10 mouse cellular contexts compared by ENCODE assay signal in the genomic region with DNA sequence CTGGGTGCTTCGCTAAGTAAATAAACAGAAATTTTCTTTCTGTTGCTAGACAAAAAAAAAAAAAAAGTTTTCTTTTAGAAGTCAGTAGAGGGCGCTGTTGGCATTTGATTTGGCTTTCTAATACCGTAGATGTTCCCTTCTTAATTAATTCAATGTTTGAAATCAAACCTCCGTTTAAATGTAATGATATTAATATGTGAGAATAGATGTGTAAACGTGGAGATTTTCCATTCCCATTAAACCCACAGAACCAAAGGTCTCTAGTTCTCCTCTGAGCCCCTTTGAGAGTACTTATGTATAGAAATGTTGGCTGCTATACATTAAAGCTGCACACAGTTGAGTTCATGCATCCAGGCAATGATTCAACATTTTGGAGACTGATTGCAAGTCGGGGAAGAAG.
A peak's percentile ranks its signal among the peaks of the same experiment; 100 is the strongest.
DNase-seq lines count a peak whose midpoint lies in the region; ATAC-seq and TF ChIP-seq lines count a peak whose summit lies in the region.
"Had no signal": no experiment of that assay in that cellular context is flagged by ENCODE, and none has a peak within 500 bp of the region (broad histone marks: within the 10 kb centered on the region; RNA-seq: fewer than 3 reads in every experiment).

No protein-coding gene starts in this region.

- no peak overlapping the region for H3K27ac ChIP-seq in CH12.LX (ENCODE audit: insufficient read depth, low read depth)
- peak overlapping the region; percentile 58; the same call in 1 of the 2 replicates for H3K27ac ChIP-seq in embryonic facial prominence, embryonic 13.5 days

- no peaks in the 10 kb centered on the region for H3K36me3 ChIP-seq in CH12.LX (replicated peaks in 1 of 2; ENCODE audit: control insufficient read depth in 1 of 2, insufficient read depth in 1 of 2, low read length in 1 of 2)
- H3K36me3 ChIP-seq in embryonic facial prominence, embryonic 13.5 days, result no peaks in the 10 kb centered on the region
- H3K36me3 ChIP-seq: G1E had no signal

- TF ChIP-seq CTCF in CH12.LX (conservative IDR thresholded peaks at IDR 0.05 in 1 of 2, IDR thresholded peaks at IDR 0.05 in 1 of 2; ENCODE audit: low read depth in 2 of 2, low read length in 2 of 2), result peak in 1 of 2 experiments; percentile 73; a peak in 3 of 4 replicates

- WGBS in embryonic facial prominence, embryonic 13.5 days, result 3% methylated on average over 6 of the region's 6 CpGs

- TF ChIP-seq EP300 in CH12.LX (IDR thresholded peaks at IDR 0.05; ENCODE audit: low read length), result no peak

- TF ChIP-seq RAD21 in CH12.LX (IDR thresholded peaks at IDR 0.05; ENCODE audit: low read depth, low read length), result peak; percentile 82

- H3K9me3 ChIP-seq in CH12.LX (replicated peaks; ENCODE audit: low read length), result no peaks in the 10 kb centered on the region
- H3K9me3 ChIP-seq in embryonic facial prominence, embryonic 13.5 days, result no peaks in the 10 kb centered on the region

- H3K9ac ChIP-seq in CH12.LX (ENCODE audit: insufficient read depth, low read depth), result no peak overlapping the region
- no peak overlapping the region for H3K9ac ChIP-seq in embryonic facial prominence, embryonic 13.5 days

- in situ Hi-C loops in CH12.LX (cut with MboI; ENCODE audit: low pct_ligation_motif_present, low pct_unique_long_range_greater_than_20kb, low sequenced_read_pairs), result loop anchor here (25.0 kb wide), 2 partner anchors 973 to 1373 kb away; no protein-coding TSS in a partner anchor

- no peak for ATAC-seq in embryonic facial prominence, embryonic 13.5 days (ENCODE audit: insufficient number of reproducible peaks, insufficient read depth, low FRiP score, low TSS enrichment, low read depth)

- intact Hi-C loops in left cerebral cortex, postnatal 10 days (cut with DNase I), result loop anchor here (10.0 kb wide), 3 partner anchors 700 to 1370 kb away; no protein-coding TSS in a partner anchor

- H3K27me3 ChIP-seq in CH12.LX (replicated peaks), result no peaks in the 10 kb centered on the region
- no peaks in the 10 kb centered on the region for H3K27me3 ChIP-seq in embryonic facial prominence, embryonic 13.5 days

- H3K4me3 ChIP-seq in CH12.LX (replicated peaks in 1 of 3; ENCODE audit: low read depth in 2 of 3, low read length in 2 of 3, poor library complexity in 1 of 3), result no peak overlapping the region
- H3K4me3 ChIP-seq in embryonic facial prominence, embryonic 13.5 days, result no peak overlapping the region
- H3K4me3 ChIP-seq: erythroblast, embryonic 14.5 days had no signal

- no peak for TF ChIP-seq POLR2A in CH12.LX (IDR thresholded peaks at IDR 0.05; ENCODE audit: low read depth, low read length)

- peak; percentile 24 for DNase-seq in heart, adult 8-10 months (ENCODE audit: low spot score)
- no peak for DNase-seq in heart, adult 11 months
- DNase-seq in CH12.LX (ENCODE audit: extremely low read depth), result peak; percentile 17
- DNase-seq in mesoderm, embryonic 11.5 days (ENCODE audit: low read depth, low spot score), result peak; percentile 68
- no peak for DNase-seq in ovary, postnatal 14 days (ENCODE audit: low spot score)
- DNase-seq in right cerebral cortex, postnatal 10 days (ENCODE audit: low spot score in 2 of 2), result no peak
- no peak for DNase-seq in left cerebral cortex, postnatal 10 days (ENCODE audit: extremely low spot score in 1 of 2, low spot score in 2 of 2)

- dilution Hi-C loops in CH12.LX (cut with MboI; ENCODE audit: extremely low pct_ligation_motif_present, extremely low pct_unique_long_range_greater_than_20kb, low sequenced_read_pairs), result no loop called here

- H3K79me2 ChIP-seq in CH12.LX (replicated peaks; ENCODE audit: control insufficient read depth, extremely low read depth, insufficient read depth, poor library complexity, severe bottlenecking), result no peaks in the 10 kb centered on the region

- H3K4me1 ChIP-seq in CH12.LX (ENCODE audit: control insufficient read depth in 1 of 2, insufficient read depth in 2 of 2), result 0 out of 4 replicates have a peak, but pooled peaks cover 0 to 3% of the 10 kb centered on the region in 2 experiments
- H3K4me1 ChIP-seq in embryonic facial prominence, embryonic 13.5 days, result peaks cover 58% of the 10 kb centered on the region

- H3K4me2 ChIP-seq in CH12.LX (ENCODE audit: insufficient read depth, low read depth, poor library complexity, severe bottlenecking), result no peak overlapping the region
- H3K4me2 ChIP-seq in embryonic facial prominence, embryonic 13.5 days, result no peak overlapping the region

TF ChIP-seq in CH12.LX, 34 proteins besides CTCF, POLR2A, EP300 and RAD21:
- TF ChIP-seq ZC3H11A (IDR thresholded peaks at IDR 0.05; ENCODE audit: low read depth, low read length) (0 out of 2 replicates have a peak, but pooled peaks have one; percentile 1), POLR2AphosphoS2 (IDR thresholded peaks at IDR 0.05; ENCODE audit: low read depth, low read length) (no peak), ZNF384 (IDR thresholded peaks at IDR 0.05; ENCODE audit: low read depth, low read length) (peak; percentile 97), ELF1 (IDR thresholded peaks at IDR 0.05; ENCODE audit: low read depth, low read length) (no peak), USF2 (conservative IDR thresholded peaks at IDR 0.05; ENCODE audit: low read depth, low read length) (no peak), BHLHE40 (IDR thresholded peaks at IDR 0.05; ENCODE audit: low read depth, low read length) (no peak), TBP (conservative IDR thresholded peaks at IDR 0.05; ENCODE audit: low read depth, low read length) (no peak), JUN (IDR thresholded peaks at IDR 0.05; ENCODE audit: insufficient read depth, low read depth, low read length) (no peak), SMC3 (IDR thresholded peaks at IDR 0.05; ENCODE audit: low read depth, low read length) (peak; percentile 53)

Comparison
In these comparisons a context has a peak if more than half of its experiments do, and no peak if none do; other contexts are left out.
1. DNase-seq: peak in heart, adult 8-10 months (single experiment), CH12.LX (single experiment) and mesoderm, embryonic 11.5 days (single experiment); none in heart, adult 11 months (single experiment), ovary, postnatal 14 days (single experiment), right cerebral cortex, postnatal 10 days (0 of 2) and left cerebral cortex, postnatal 10 days (0 of 2).